Mouse (Mus musculus) cerebellum, adult 2 months (tissue): ENCODE measurements at regions not wholly inside any gene's neighbourhood (a gene's known extent, or its start where the extent isn't known, plus 50 kb on each side); places are given as distances from the start of the nearest gene placed in this dataset.

Experiments
- CTCF ChIP-seq: fragments of 200-500 bp; IDR thresholded peaks from 2 replicates; pipeline ENCODE4 v1.5.1; 2011; ENCODE audit warnings: low read depth, mild to moderate bottlenecking, control low read depth, low read length, moderate library complexity, borderline replicate concordance; ENCODE audit not compliant: insufficient read depth
- POLR2A ChIP-seq: fragments of 200-500 bp; IDR thresholded peaks from 2 replicates; pipeline ENCODE4 v1.6.1; 2011; ENCODE audit warnings: low read length, control low read depth, borderline replicate concordance; ENCODE audit not compliant: insufficient read depth

DNA sequence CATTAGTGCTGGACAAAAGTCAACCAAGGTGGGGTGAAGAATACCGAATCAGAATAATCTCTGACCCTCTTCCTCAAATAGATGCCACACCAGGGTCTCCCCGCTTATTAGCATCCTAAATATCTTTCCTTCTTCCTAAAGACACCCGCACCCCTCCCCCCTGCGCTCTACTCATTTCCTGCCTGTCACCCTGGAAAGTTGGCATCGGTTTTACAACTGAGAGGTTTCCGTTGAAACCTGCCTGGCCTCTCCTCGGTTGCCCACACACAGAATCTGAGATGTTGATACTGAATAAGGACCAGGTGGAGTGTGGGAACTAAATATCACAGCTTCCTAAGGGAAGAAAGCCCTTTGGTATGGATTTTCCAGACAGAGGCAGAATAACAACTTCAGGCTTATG lies 137.4 kb upstream of the Adamts18 start:
- TF ChIP-seq CTCF (no peak), POLR2A (no peak)
